Mouse (Mus musculus) kidney, postnatal 0 days (tissue): ENCODE measurements around the gene Zfp870. TPM values are rescaled to one million over a fixed set of nuclear protein-coding genes. Genes with fewer than 3 reads are reported as not detected.
A peak's percentile ranks its signal among the peaks of the same experiment; 100 is the strongest.

Experiments used
- ATAC-seq: fragments of 200-750 bp; cut with Nextera tagmentation; replicated peaks from 2 replicates; pipeline ENCODE4 v1.8.0; 2017; ENCODE audit warnings: low read depth, moderate number of reproducible peaks, moderate TSS enrichment, moderate library complexity; ENCODE audit not compliant: low FRiP score
- DNase-seq: peaks from one replicate; pipeline ENCODE4 v3.0.0-alpha.2; 2016; ENCODE audit warnings: low spot score
- H3K27ac ChIP-seq: fragments of 300-500 bp; sonication (generic); 2 replicates; pipeline ENCODE4 v1.5.1; 2014; ENCODE audit warnings: mild to moderate bottlenecking
- H3K27me3 ChIP-seq: fragments of 300-500 bp; sonication (generic); 2 replicates; pipeline ENCODE4 v1.6.1; 2014; ENCODE audit warnings: low read length, mixed read lengths; ENCODE audit not compliant: insufficient read depth
- H3K36me3 ChIP-seq: fragments of 300-500 bp; sonication (generic); 2 replicates; pipeline ENCODE4 v1.6.1; 2014; ENCODE audit warnings: low read length, mixed read lengths; ENCODE audit not compliant: insufficient read depth
- H3K4me1 ChIP-seq: fragments of 300-500 bp; sonication (generic); replicated peaks from 2 replicates; pipeline ENCODE4 v1.6.1; 2014; ENCODE audit warnings: antibody characterized with exemption, low read length, mixed read lengths; ENCODE audit not compliant: insufficient read depth
- H3K4me2 ChIP-seq: fragments of 300-500 bp; sonication (generic); 2 replicates; pipeline ENCODE4 v1.6.1; 2014; ENCODE audit warnings: mild to moderate bottlenecking, low read length, moderate library complexity, mixed read lengths
- H3K4me3 ChIP-seq: fragments of 300-500 bp; sonication (generic); replicated peaks from 2 replicates; pipeline ENCODE4 v1.5.1; 2014; ENCODE audit warnings: low read depth, low read length
- H3K9ac ChIP-seq: fragments of 300-500 bp; sonication (generic); 2 replicates; pipeline ENCODE4 v1.6.1; 2014; ENCODE audit warnings: low read depth, low read length
- H3K9me3 ChIP-seq: fragments of 300-500 bp; sonication (generic); replicated peaks from 2 replicates; pipeline ENCODE4 v1.6.1; 2016; ENCODE audit warnings: low read length, inconsistent platforms, mixed read lengths
- CTCF ChIP-seq: IDR thresholded peaks from 2 replicates; pipeline ENCODE4 v1.5.1; 2016; ENCODE audit warnings: antibody characterized with exemption, low read depth, mild to moderate bottlenecking, moderate library complexity
- WGBS: fragments of 180-500 bp; shearing (Covaris S2); extraction: QIAGEN DNeasy Blood & Tissue Kit; methylation state at CpG from one replicate; pipeline ENCODE4 v1.1.7; 2014; 5-methylcytosine and 5-hydroxymethylcytosine counted together
- polyA plus RNA-seq: library from polyadenylated mRNA; unstranded; fragments of >200 nt; fragmentation: Nextera tagmentation; extraction: Ambion mirVana; gene quantifications from 2 replicates; pipeline ENCODE4 v1.2.1, GENCODE M21; 2015

Gene Zfp870
- 6.9 and 7.5 TPM in 2 replicates for polyA plus RNA-seq

GRCm38 (mm10) chr17:32891239-32892180 is at the start of gene Zfp870:
Zfp870 (minus strand) TSS chr17:32891642.
- H3K4me1 ChIP-seq, result peaks cover 6% of the 10 kb centered on the region
- 13% methylated on average over 32 of the region's 33 CpGs for WGBS
- peak within 1 kb of the TSS; percentile 75 for H3K4me3 ChIP-seq
- H3K9ac ChIP-seq, result peak within 1 kb of the TSS; percentile 86
- no peaks in the 10 kb centered on the region for H3K9me3 ChIP-seq
- H3K27ac ChIP-seq, result peak within 1 kb of the TSS; percentile 89
- no peaks in the 10 kb centered on the region for H3K36me3 ChIP-seq
- ATAC-seq (peak; percentile 97), DNase-seq (peak; percentile 97)
- H3K4me2 ChIP-seq, result peak within 1 kb of the TSS; percentile 76
- peak; percentile 62 for TF ChIP-seq CTCF
- no peaks in the 10 kb centered on the region for H3K27me3 ChIP-seq

- Histone ChIP-seq H3K27me3 (no peaks in the 10 kb centered on the region), H3K4me3 (no peak overlapping the region), H3K4me2 (no peak overlapping the region), H3K36me3 (no peaks in the 10 kb centered on the region), H3K9ac (no peak overlapping the region), H3K4me1 (no peaks in the 10 kb centered on the region), H3K9me3 (no peaks in the 10 kb centered on the region), H3K27ac (no peak overlapping the region)
- DNase-seq (no peak), ATAC-seq (no peak)
- TF ChIP-seq CTCF, result no peak
- WGBS, result 68% methylated on average over 4 of the region's 4 CpGs
These were observed 48.4 kb upstream of the Zfp870 start for GRCm38 (mm10) chr17:32939831-32940230.

GRCm38 (mm10) chr17:32927803-32928202 is 36.4 kb upstream of the Zfp870 start:
- H3K27me3 ChIP-seq, result no peaks in the 10 kb centered on the region
- 81% methylated on average over 5 of the region's 5 CpGs for WGBS
- no peak overlapping the region for H3K9ac ChIP-seq
- H3K36me3 ChIP-seq, result no peaks in the 10 kb centered on the region
- 0 out of 2 replicates have a peak, but pooled peaks cover 3% of the 10 kb centered on the region for H3K4me1 ChIP-seq
- no peak overlapping the region for H3K4me2 ChIP-seq
- no peaks in the 10 kb centered on the region for H3K9me3 ChIP-seq
- no peak overlapping the region for H3K27ac ChIP-seq
- no peak overlapping the region for H3K4me3 ChIP-seq
- no peak for TF ChIP-seq CTCF
- no peak for ATAC-seq
- no peak for DNase-seq

- H3K4me2 ChIP-seq, result peak overlapping the region; percentile 83
- ATAC-seq (peak; percentile 89), DNase-seq (peak; percentile 86)
- peak overlapping the region; percentile 75 for H3K9ac ChIP-seq
- no peaks in the 10 kb centered on the region for H3K27me3 ChIP-seq
- H3K4me3 ChIP-seq, result peak overlapping the region; percentile 39
- 0 out of 2 replicates have a peak overlapping the region, but pooled peaks have one; percentile 9 for H3K27ac ChIP-seq
- H3K4me1 ChIP-seq, result 0 out of 2 replicates have a peak, but pooled peaks cover 3% of the 10 kb centered on the region
- H3K36me3 ChIP-seq, result no peaks in the 10 kb centered on the region
- TF ChIP-seq CTCF, result no peak
- WGBS, result 14% methylated on average over 32 of the region's 32 CpGs
- H3K9me3 ChIP-seq, result no peaks in the 10 kb centered on the region
These were observed 33.3 kb upstream of the Zfp870 start for GRCm38 (mm10) chr17:32924658-32925312.

- H3K9me3 ChIP-seq, result no peaks in the 10 kb centered on the region
- H3K36me3 ChIP-seq, result no peaks in the 10 kb centered on the region
- H3K4me1 ChIP-seq, result 0 out of 2 replicates have a peak, but pooled peaks cover 3% of the 10 kb centered on the region
- H3K9ac ChIP-seq, result no peak overlapping the region
- ATAC-seq (no peak), DNase-seq (no peak)
- no peak overlapping the region for H3K4me3 ChIP-seq
- no peaks in the 10 kb centered on the region for H3K27me3 ChIP-seq
- no peak overlapping the region for H3K27ac ChIP-seq
- WGBS, result 91% methylated on average over 1 of the region's 1 CpGs
- TF ChIP-seq CTCF, result no peak
- no peak overlapping the region for H3K4me2 ChIP-seq
These were observed 32.2 kb upstream of the Zfp870 start for GRCm38 (mm10) chr17:32923681-32924080.

- Histone ChIP-seq H3K9ac (no peak overlapping the region), H3K4me1 (no peaks in the 10 kb centered on the region), H3K9me3 (no peaks in the 10 kb centered on the region), H3K27ac (no peak overlapping the region), H3K4me2 (no peak overlapping the region), H3K4me3 (no peak overlapping the region), H3K27me3 (no peaks in the 10 kb centered on the region), H3K36me3 (no peaks in the 10 kb centered on the region)
- WGBS, result 58% methylated on average over 2 of the region's 2 CpGs
- no peak for TF ChIP-seq CTCF
- DNase-seq (no peak), ATAC-seq (no peak)
These were observed 27.7 kb upstream of the Zfp870 start for GRCm38 (mm10) chr17:32919123-32919522.
